Mouse (Mus musculus): ENCODE results near the gene Gm49361. TPM values are rescaled to one million over a fixed set of nuclear protein-coding genes. Genes with fewer than 3 reads are reported as not detected.

The Gm49361 gene
- polyA plus RNA-seq, 1 experiment = 1.9 TPM

- 94% methylated on average over 2 of the region's 2 CpGs for WGBS
- H3K4me3 ChIP-seq (ENCODE audit: low read depth, low read length) = no peak overlapping the region
- peaks cover 3% of the 10 kb centered on the region; the same call in 1 of the 2 replicates for H3K4me1 ChIP-seq (ENCODE audit: control insufficient read depth, insufficient read depth, insufficient read length, low read length)
- H3K27me3 ChIP-seq (ENCODE audit: control insufficient read depth, insufficient read depth, low read length) = no peaks in the 10 kb centered on the region
- H3K27ac ChIP-seq (ENCODE audit: insufficient read depth, low read depth, low read length) = no peak overlapping the region
- TF ChIP-seq CTCF (IDR thresholded peaks at IDR 0.05; ENCODE audit: extremely low read depth, insufficient read length, insufficient replicate concordance, low read depth, low read length) (no peak), POLR2A (IDR thresholded peaks at IDR 0.05; ENCODE audit: low read depth, low read length) (no peak)
- 0 out of 2 replicates have a peak, but pooled peaks cover 2% of the 10 kb centered on the region for H3K36me3 ChIP-seq (ENCODE audit: control insufficient read depth, insufficient read depth, low read length)
Measured at GRCm38 (mm10) chr14:57611034-57611433, 134.9 kb downstream of the Gm49361 start.

GRCm38 (mm10) chr14:57609816-57610329 is 136.0 kb downstream of the Gm49361 start:
- H3K27ac ChIP-seq (ENCODE audit: insufficient read depth, low read depth, low read length) = no peak overlapping the region
- H3K27me3 ChIP-seq (ENCODE audit: control insufficient read depth, insufficient read depth, low read length) = no peaks in the 10 kb centered on the region
- H3K36me3 ChIP-seq (ENCODE audit: control insufficient read depth, insufficient read depth, low read length) = peaks cover 4% of the 10 kb centered on the region; the same call in 1 of the 2 replicates
- peaks cover 3% of the 10 kb centered on the region; the same call in 1 of the 2 replicates for H3K4me1 ChIP-seq (ENCODE audit: control insufficient read depth, insufficient read depth, insufficient read length, low read length)
- TF ChIP-seq CTCF (IDR thresholded peaks at IDR 0.05; ENCODE audit: extremely low read depth, insufficient read length, insufficient replicate concordance, low read depth, low read length) (no peak), POLR2A (IDR thresholded peaks at IDR 0.05; ENCODE audit: low read depth, low read length) (no peak)
- H3K4me3 ChIP-seq (ENCODE audit: low read depth, low read length) = no peak overlapping the region
- WGBS = 88% methylated on average over 4 of the region's 4 CpGs

GRCm38 (mm10) chr14:57607500-57607899 is 138.4 kb downstream of the Gm49361 start:
- TF ChIP-seq CTCF (IDR thresholded peaks at IDR 0.05; ENCODE audit: extremely low read depth, insufficient read length, insufficient replicate concordance, low read depth, low read length) (no peak), POLR2A (IDR thresholded peaks at IDR 0.05; ENCODE audit: low read depth, low read length) (no peak)
- H3K4me3 ChIP-seq (ENCODE audit: low read depth, low read length) = no peak overlapping the region
- H3K4me1 ChIP-seq (ENCODE audit: control insufficient read depth, insufficient read depth, insufficient read length, low read length) = peaks cover 3% of the 10 kb centered on the region; the same call in 1 of the 2 replicates
- no peak overlapping the region for H3K27ac ChIP-seq (ENCODE audit: insufficient read depth, low read depth, low read length)
- H3K27me3 ChIP-seq (ENCODE audit: control insufficient read depth, insufficient read depth, low read length) = no peaks in the 10 kb centered on the region
- 14% methylated on average over 1 of the region's 1 CpGs for WGBS
- peaks cover 13% of the 10 kb centered on the region for H3K36me3 ChIP-seq (ENCODE audit: control insufficient read depth, insufficient read depth, low read length)

- no peaks in the 10 kb centered on the region for H3K27me3 ChIP-seq (ENCODE audit: control insufficient read depth, insufficient read depth, low read length)
- 45% methylated on average over 8 of the region's 8 CpGs for WGBS
- TF ChIP-seq CTCF (IDR thresholded peaks at IDR 0.05; ENCODE audit: extremely low read depth, insufficient read length, insufficient replicate concordance, low read depth, low read length) (no peak), POLR2A (IDR thresholded peaks at IDR 0.05; ENCODE audit: low read depth, low read length) (no peak)
Measured at GRCm38 (mm10) chr14:57606663-57607365, 139.1 kb downstream of the Gm49361 start.

GRCm38 (mm10) chr14:57593279-57593678 is 152.6 kb downstream of the Gm49361 start:
- Histone ChIP-seq H3K36me3 (ENCODE audit: control insufficient read depth, insufficient read depth, low read length) (peaks cover 54% of the 10 kb centered on the region), H3K27ac (ENCODE audit: insufficient read depth, low read depth, low read length) (no peak overlapping the region), H3K4me1 (ENCODE audit: control insufficient read depth, insufficient read depth, insufficient read length, low read length) (no peaks in the 10 kb centered on the region), H3K4me3 (ENCODE audit: low read depth, low read length) (no peak overlapping the region), H3K27me3 (ENCODE audit: control insufficient read depth, insufficient read depth, low read length) (no peaks in the 10 kb centered on the region)
- 94% methylated on average over 5 of the region's 5 CpGs for WGBS
- TF ChIP-seq POLR2A (IDR thresholded peaks at IDR 0.05; ENCODE audit: low read depth, low read length) = no peak
- no peak for TF ChIP-seq CTCF (IDR thresholded peaks at IDR 0.05; ENCODE audit: extremely low read depth, insufficient read length, insufficient replicate concordance, low read depth, low read length)

More at GRCm38 (mm10) chr14:57606663-57607365, 139.1 kb downstream of the Gm49361 start:
- Histone ChIP-seq H3K4me1 (ENCODE audit: control insufficient read depth, insufficient read depth, insufficient read length, low read length) (peaks cover 3% of the 10 kb centered on the region; the same call in 1 of the 2 replicates), H3K27ac (ENCODE audit: insufficient read depth, low read depth, low read length) (no peak overlapping the region), H3K4me3 (ENCODE audit: low read depth, low read length) (no peak overlapping the region), H3K36me3 (ENCODE audit: control insufficient read depth, insufficient read depth, low read length) (peaks cover 17% of the 10 kb centered on the region)

Other genes with a start within 250 kb of the Gm49361 start
- gene Il17d, start 221.3 kb downstream of the Gm49361 start, polyA plus RNA-seq (2012; rRNA removed) = 5.6 and 7.1 TPM in 2 replicates
- gene Eef1akmt1, start 174.5 kb downstream of the Gm49361 start, polyA plus RNA-seq (2012; rRNA removed) = 3.0 and 3.8 TPM in 2 replicates
- gene Xpo4, start 80.7 kb downstream of the Gm49361 start, polyA plus RNA-seq (2012; rRNA removed) = 0.58 and 0.66 TPM in 2 replicates
- 11.7 and 23.0 TPM in 2 replicates for gene Lats2, start 12.3 kb upstream of the Gm49361 start, polyA plus RNA-seq (2012; rRNA removed)
- gene Sap18, start 52.1 kb upstream of the Gm49361 start, polyA plus RNA-seq (2012; rRNA removed) = 1.2 and 3.6 TPM in 2 replicates
- gene Ska3, start 80.1 kb upstream of the Gm49361 start, polyA plus RNA-seq (2012; rRNA removed) = 0.17 and 0.55 TPM in 2 replicates
- gene Mrpl57, start 80.1 kb upstream of the Gm49361 start, polyA plus RNA-seq (2012; rRNA removed) = 36.4 and 52.9 TPM in 2 replicates
- 0.85 and 2.0 TPM in 2 replicates for gene Zdhhc20, start 144.2 kb upstream of the Gm49361 start, polyA plus RNA-seq (2012; rRNA removed)

Data from small intestine, adult 2 months (tissue).